Mouse (Mus musculus) limb, embryonic 10.5 days (tissue): Measurements from ENCODE around the gene Ptprq. TPM values are rescaled to one million over a fixed set of nuclear protein-coding genes. Genes with fewer than 3 reads are reported as not detected.

ENCODE experiments used
- DNase-seq: peaks from one replicate; pipeline ENCODE4 v3.0.0-alpha.2; 2017; ENCODE audit warnings: low spot score
- H3K27ac ChIP-seq: fragments of 300-500 bp; sonication (generic); 2 replicates; pipeline ENCODE4 v1.5.1; 2016; ENCODE audit warnings: mild to moderate bottlenecking
- H3K27me3 ChIP-seq: fragments of 300-500 bp; sonication (generic); 2 replicates; pipeline ENCODE4 v1.6.1; 2016; ENCODE audit warnings: low read depth, mild to moderate bottlenecking; ENCODE audit not compliant: poor library complexity, severe bottlenecking
- H3K36me3 ChIP-seq: fragments of 300-500 bp; sonication (generic); 2 replicates; pipeline ENCODE4 v1.6.1; 2016; ENCODE audit warnings: mild to moderate bottlenecking, moderate library complexity
- H3K4me1 ChIP-seq: fragments of 300-500 bp; sonication (generic); 2 replicates; pipeline ENCODE4 v1.6.1; 2016
- H3K4me3 ChIP-seq: fragments of 300-500 bp; sonication (generic); 2 replicates; pipeline ENCODE4 v1.5.1; 2016; ENCODE audit warnings: mild to moderate bottlenecking, moderate library complexity
- H3K9me3 ChIP-seq: fragments of 300-500 bp; sonication (generic); replicated peaks from 2 replicates; pipeline ENCODE4 v1.6.1; 2016; ENCODE audit warnings: mild to moderate bottlenecking
- WGBS: fragments of 180-500 bp; shearing (Covaris S2); methylation state at CpG from one replicate; pipeline ENCODE4 v1.1.7; 2016; 5-methylcytosine and 5-hydroxymethylcytosine counted together
- polyA plus RNA-seq: library from polyadenylated mRNA; unstranded; fragments of >200 nt; fragmentation: Nextera tagmentation; extraction: Ambion mirVana; gene quantifications from 2 replicates; pipeline ENCODE4 v1.2.1, GENCODE M21; 2016

Ptprq gene
- 0.09 and 0.11 TPM in 2 replicates for polyA plus RNA-seq

DNA sequence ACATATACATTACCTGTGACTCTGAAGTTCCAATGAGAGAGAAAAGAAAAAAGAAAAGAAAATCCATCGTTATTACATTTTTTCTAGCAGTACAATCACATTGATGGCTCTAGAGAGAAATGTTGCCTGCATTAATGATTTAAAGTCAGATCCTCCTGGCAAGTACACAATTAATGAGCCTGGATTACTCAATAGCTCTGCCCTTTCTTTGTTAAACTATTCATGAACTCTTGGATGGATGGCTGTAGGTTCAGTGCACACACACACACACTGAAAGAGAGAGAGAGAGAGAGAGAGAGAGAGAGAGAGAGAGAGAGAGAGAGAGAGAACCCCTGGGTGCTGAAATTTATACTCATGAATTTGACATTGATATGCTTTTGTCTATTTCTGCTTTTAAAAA, at the start of gene Ptprq:
Gene Ptprq (minus strand): TSS at position 246 of the 400 bp plus-strand sequence.
- Histone ChIP-seq H3K4me1 (no peaks in the 10 kb centered on the region), H3K4me3 (no peak within 1 kb of the TSS), H3K27ac (no peak within 1 kb of the TSS), H3K9me3 (no peaks in the 10 kb centered on the region), H3K36me3 (no peaks in the 10 kb centered on the region), H3K27me3 (no peaks in the 10 kb centered on the region)
- 75% methylated on average over 1 of the region's 1 CpGs for WGBS
- no peak for DNase-seq

DNA sequence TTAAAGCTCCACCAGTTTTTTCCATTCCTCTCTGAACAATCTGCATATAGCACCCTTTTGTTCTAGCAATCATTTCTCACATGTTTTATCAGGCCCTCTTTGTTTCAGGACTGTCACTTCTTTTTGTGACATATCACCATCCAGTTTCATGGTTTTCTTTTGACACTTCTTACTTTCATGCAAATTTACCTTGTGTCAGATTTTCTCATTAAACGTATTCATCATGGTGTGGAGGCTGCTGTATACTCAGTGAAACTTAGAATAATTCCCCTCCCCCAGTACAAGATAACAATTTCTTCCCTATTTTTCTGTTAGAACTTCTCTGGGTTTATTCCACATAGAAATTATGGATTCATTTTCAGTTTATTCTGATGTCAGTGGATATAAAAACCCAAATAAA, 39.8 kb upstream of the Ptprq start:
- H3K9me3 ChIP-seq, result no peaks in the 10 kb centered on the region
- H3K27me3 ChIP-seq, result no peaks in the 10 kb centered on the region
- no peak overlapping the region for H3K4me3 ChIP-seq
- WGBS, result 83% methylated on average over 1 of the region's 1 CpGs
- no peaks in the 10 kb centered on the region for H3K4me1 ChIP-seq
- H3K36me3 ChIP-seq, result no peaks in the 10 kb centered on the region
- no peak for DNase-seq
- no peak overlapping the region for H3K27ac ChIP-seq

DNA sequence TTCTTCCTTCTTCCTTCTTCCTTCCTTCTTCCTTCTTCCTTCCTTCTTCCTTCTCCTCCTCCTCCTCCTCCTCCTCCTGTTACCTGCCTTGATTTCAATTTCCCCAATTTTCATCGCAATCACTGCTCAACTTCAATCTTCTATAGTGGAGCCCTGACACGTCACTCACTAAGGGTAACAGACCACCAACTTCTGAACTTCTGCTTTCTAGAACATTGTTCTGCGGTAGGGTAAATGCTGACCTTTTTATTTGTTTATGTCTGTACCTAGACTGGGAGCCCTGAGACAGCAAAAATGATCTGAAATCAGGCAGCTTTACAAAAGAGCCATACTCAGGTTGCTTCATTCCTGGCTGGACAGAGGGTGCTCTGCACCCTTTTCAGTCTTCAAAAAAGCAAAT, 33.6 kb upstream of the Ptprq start:
- H3K9me3 ChIP-seq, result no peaks in the 10 kb centered on the region
- H3K27ac ChIP-seq, result no peak overlapping the region
- WGBS, result 93% methylated on average over 3 of the region's 3 CpGs
- DNase-seq, result no peak
- peaks cover 9% of the 10 kb centered on the region for H3K4me1 ChIP-seq
- H3K4me3 ChIP-seq, result no peak overlapping the region
- H3K36me3 ChIP-seq, result no peaks in the 10 kb centered on the region
- no peaks in the 10 kb centered on the region for H3K27me3 ChIP-seq

DNA sequence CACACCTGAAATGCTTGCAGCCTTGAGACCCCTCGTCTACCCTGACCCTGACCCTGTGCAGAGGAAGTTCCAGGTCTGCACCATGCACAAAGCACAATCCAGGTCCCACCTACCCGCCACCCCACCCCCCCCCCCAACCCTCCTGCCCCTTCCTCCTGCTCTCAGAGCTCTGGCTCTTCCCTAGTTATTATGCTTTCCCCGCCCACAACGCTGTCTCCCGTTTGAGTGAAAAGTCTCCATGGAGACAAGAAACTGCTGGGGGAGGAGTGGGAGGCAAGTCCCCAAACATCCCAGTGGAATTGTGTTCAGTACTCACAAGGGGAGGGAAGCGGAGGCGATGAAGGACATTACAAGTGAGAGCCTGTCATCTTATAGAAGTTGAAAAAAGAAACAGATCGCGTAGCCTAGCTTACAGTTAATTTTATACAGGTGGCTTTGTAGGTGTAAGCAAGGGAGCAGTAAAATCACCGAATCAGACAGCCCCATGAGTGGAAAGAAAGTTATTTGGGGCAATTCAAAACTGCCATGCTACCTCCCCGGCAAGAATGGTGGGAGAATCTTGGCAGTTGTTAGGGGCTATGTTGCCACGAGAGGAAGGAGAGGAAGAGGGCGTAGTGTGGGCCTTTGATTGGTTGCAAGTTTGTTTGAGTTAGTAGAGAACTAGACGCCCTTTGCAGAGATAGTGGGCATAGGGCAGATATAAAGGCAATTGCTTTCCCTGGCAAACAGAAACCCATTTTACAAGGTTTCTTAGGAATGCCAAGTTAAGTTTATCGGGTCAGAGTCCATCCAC, 32.7 kb upstream of the Ptprq start:
- peaks cover 9% of the 10 kb centered on the region for H3K4me1 ChIP-seq
- H3K4me3 ChIP-seq, result peak overlapping the region; percentile 10; the same call in 1 of the 2 replicates
- DNase-seq, result no peak
- no peaks in the 10 kb centered on the region for H3K27me3 ChIP-seq
- 37% methylated on average over 15 of the region's 15 CpGs for WGBS
- no peaks in the 10 kb centered on the region for H3K36me3 ChIP-seq
- H3K9me3 ChIP-seq, result no peaks in the 10 kb centered on the region
- no peak overlapping the region for H3K27ac ChIP-seq

DNA sequence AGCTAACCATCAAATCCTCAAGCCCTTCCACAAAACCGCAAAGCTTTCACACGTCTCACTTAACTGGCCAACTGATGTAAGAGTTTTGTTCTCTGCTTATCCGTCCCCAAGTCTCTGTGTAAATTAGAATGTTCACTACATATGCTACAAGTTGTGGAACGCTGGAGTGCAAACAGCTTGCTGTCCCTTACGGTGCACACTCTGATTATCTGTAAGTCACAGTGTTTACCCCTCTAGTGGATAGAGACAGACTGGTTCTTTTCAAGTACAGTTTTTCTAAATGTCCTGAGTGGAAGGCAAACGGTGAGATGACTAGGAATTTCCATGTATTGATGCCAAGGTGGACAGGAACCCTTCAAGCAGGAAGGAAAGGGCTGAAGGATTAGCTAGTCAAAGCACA, 32.1 kb upstream of the Ptprq start:
- no peak overlapping the region for H3K27ac ChIP-seq
- no peaks in the 10 kb centered on the region for H3K9me3 ChIP-seq
- no peak overlapping the region for H3K4me3 ChIP-seq

DNA sequence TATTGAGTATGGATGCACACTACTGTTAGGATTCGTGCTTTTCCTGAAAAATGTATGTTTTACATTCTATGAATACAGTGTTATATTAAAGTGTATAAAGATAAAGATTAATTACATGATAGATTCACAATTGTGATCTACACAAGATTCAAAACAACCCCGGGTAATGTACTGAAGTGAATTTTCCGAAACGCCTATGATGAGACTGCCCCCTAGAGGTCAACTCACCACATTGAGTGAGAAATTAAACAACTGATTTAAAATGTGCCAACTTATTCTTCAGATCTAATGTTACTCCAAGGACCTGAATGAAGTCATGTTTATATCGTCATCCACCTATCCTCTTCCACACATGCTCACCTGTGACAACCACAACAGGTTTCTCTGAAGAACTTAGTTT, 27.7 kb upstream of the Ptprq start:
- WGBS, result 23% methylated on average over 5 of the region's 5 CpGs
- H3K27ac ChIP-seq, result no peak overlapping the region
- peaks cover 9% of the 10 kb centered on the region for H3K4me1 ChIP-seq
- H3K9me3 ChIP-seq, result no peaks in the 10 kb centered on the region
- H3K36me3 ChIP-seq, result no peaks in the 10 kb centered on the region
- H3K4me3 ChIP-seq, result no peak overlapping the region
- no peak for DNase-seq
- no peaks in the 10 kb centered on the region for H3K27me3 ChIP-seq

More for the DNA sequence above, 32.1 kb upstream of the Ptprq start:
- WGBS, result 47% methylated on average over 6 of the region's 6 CpGs
- H3K27me3 ChIP-seq, result no peaks in the 10 kb centered on the region
- H3K4me1 ChIP-seq, result peaks cover 9% of the 10 kb centered on the region
- DNase-seq, result no peak
- no peaks in the 10 kb centered on the region for H3K36me3 ChIP-seq

DNA sequence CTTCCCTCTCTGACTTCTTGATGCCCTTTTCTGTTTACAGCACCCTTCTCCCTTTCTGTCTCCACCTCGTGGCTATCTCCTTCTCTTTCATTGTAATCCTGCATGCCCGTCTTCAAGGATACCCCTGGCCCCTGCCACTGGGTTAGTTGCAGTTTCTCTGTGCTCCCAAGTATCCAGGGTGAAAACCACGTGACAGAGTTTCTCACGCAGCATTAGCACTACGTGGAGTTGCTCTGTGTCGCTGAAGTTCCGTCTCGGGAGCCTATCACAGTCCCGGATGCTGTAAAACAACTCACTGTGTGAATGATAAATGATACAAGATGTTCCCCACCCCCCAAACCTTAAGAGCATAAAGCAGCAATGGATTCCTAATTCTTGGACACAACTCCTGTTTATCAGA, 26.9 kb upstream of the Ptprq start:
- no peaks in the 10 kb centered on the region for H3K36me3 ChIP-seq
- DNase-seq, result no peak
- H3K9me3 ChIP-seq, result no peaks in the 10 kb centered on the region
- no peak overlapping the region for H3K27ac ChIP-seq
- no peaks in the 10 kb centered on the region for H3K27me3 ChIP-seq
- 29% methylated on average over 9 of the region's 9 CpGs for WGBS
- H3K4me1 ChIP-seq, result 0 out of 2 replicates have a peak, but pooled peaks cover 2% of the 10 kb centered on the region
- H3K4me3 ChIP-seq, result no peak overlapping the region

DNA sequence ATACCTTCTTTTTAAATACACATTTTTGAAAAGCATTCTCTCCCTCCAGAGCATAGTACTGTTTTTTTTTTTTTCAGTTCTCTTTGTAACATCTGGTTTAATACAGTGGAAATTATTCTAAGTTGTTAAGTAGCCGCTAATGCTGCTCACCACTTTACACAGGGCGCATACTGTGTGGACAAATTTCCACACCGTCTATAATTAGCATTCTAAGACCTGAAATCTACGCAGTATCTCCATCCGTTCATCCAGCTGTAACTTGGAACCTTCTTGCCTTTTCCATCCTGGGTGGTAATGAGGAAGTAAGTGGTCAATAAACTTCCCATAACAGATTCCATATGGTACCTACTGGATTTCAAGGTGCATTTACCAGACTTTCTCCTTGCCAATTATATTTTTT, 20.0 kb upstream of the Ptprq start:
- Histone ChIP-seq H3K4me1 (peaks cover 2% of the 10 kb centered on the region; the same call in 1 of the 2 replicates), H3K27me3 (no peaks in the 10 kb centered on the region), H3K4me3 (no peak overlapping the region), H3K36me3 (no peaks in the 10 kb centered on the region), H3K9me3 (no peaks in the 10 kb centered on the region), H3K27ac (no peak overlapping the region)
- 70% methylated on average over 5 of the region's 5 CpGs for WGBS
- no peak for DNase-seq

DNA sequence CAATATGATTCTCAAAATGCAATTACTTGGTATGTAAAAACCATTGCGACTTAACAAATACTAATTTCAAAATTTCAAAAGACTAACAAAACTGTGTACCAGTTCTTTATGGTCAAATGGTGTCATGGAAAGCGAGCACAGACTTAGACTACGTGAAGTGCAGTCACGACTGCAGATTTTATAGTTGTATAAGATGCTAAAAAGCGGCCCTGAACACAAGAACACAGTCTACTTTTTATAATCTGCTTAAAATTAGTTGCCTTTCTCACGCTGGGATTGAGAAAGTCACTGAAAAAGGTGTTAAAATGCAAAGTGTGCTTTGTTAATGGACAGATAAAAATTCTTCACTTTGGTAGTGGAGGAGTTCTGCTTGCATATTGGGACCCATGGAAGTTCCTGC, 17.9 kb upstream of the Ptprq start:
- H3K27ac ChIP-seq, result no peak overlapping the region
- no peak for DNase-seq
- 84% methylated on average over 6 of the region's 6 CpGs for WGBS
- H3K4me1 ChIP-seq, result peaks cover 2% of the 10 kb centered on the region; the same call in 1 of the 2 replicates
- H3K36me3 ChIP-seq, result no peaks in the 10 kb centered on the region
- no peak overlapping the region for H3K4me3 ChIP-seq
- H3K27me3 ChIP-seq, result no peaks in the 10 kb centered on the region
- H3K9me3 ChIP-seq, result no peaks in the 10 kb centered on the region

DNA sequence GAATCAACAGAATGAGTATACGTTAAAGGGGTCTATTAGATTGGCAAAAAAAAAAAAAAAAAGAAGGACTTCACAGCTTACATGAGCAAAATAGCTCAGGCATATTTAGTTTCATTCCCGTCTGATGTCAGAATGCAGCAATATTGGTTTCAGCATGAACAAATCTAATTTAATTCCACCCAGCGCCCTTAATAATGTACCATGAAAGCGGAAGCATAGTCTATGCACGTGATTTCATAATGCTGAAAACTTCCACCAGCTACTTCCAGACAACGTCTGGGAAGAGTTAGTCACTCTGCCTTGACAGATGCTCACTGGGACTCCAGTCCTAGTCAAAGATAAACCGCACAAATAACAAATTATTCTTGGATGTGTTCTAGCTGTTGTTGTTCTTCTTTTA, 15.6 kb upstream of the Ptprq start:
- no peak for DNase-seq
- no peak overlapping the region for H3K4me3 ChIP-seq
- WGBS, result 84% methylated on average over 7 of the region's 7 CpGs

DNA sequence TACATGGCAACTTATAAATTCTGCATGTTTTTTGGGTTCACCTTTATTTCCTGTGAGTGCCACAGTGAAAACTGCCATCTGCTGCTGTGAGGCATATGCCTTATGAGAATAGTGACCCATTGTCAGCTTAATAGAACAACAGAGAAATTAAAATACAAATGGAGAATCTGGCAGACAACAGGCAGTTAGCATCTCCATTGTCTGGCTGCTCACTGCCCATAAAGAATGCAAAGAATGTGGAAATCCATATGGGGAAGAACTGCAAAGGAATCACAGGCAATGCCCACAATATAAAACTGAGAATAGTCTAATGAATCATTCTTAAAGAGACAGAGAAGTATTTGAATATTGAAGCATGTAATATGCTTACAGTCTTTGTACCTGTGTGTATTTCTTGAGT, 14.5 kb upstream of the Ptprq start:
- no peaks in the 10 kb centered on the region for H3K9me3 ChIP-seq
- H3K4me3 ChIP-seq, result no peak overlapping the region
- no peaks in the 10 kb centered on the region for H3K4me1 ChIP-seq
- no peaks in the 10 kb centered on the region for H3K27me3 ChIP-seq
- no peak for DNase-seq
- H3K36me3 ChIP-seq, result no peaks in the 10 kb centered on the region
- H3K27ac ChIP-seq, result no peak overlapping the region

More for the DNA sequence above, 15.6 kb upstream of the Ptprq start:
- H3K27me3 ChIP-seq, result no peaks in the 10 kb centered on the region
- peaks cover 2% of the 10 kb centered on the region; the same call in 1 of the 2 replicates for H3K4me1 ChIP-seq
- no peaks in the 10 kb centered on the region for H3K36me3 ChIP-seq
- no peaks in the 10 kb centered on the region for H3K9me3 ChIP-seq
- no peak overlapping the region for H3K27ac ChIP-seq

DNA sequence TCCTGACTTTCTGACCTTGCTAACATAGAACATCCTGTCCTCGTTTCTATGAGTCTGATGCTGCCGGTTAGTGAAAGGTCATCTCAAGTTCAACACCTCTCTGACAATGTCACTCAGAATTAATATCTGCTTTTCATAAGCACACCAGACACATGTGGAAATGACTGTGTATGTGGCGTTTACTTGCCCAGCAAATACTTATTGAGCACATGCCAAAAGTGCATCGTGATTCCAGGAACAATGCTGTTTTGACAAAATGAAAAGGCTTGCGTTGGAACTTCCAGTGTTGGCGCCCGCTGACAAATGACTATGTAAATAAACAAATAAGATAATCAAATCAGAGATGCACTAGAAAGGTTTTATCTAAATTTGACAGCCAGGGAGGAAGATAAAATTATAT, 5.8 kb upstream of the Ptprq start:
- no peaks in the 10 kb centered on the region for H3K27me3 ChIP-seq
- 74% methylated on average over 7 of the region's 7 CpGs for WGBS
- DNase-seq, result no peak
- no peak overlapping the region for H3K27ac ChIP-seq
- H3K9me3 ChIP-seq, result no peaks in the 10 kb centered on the region
- no peak overlapping the region for H3K4me3 ChIP-seq
- H3K4me1 ChIP-seq, result no peaks in the 10 kb centered on the region
- no peaks in the 10 kb centered on the region for H3K36me3 ChIP-seq

DNA sequence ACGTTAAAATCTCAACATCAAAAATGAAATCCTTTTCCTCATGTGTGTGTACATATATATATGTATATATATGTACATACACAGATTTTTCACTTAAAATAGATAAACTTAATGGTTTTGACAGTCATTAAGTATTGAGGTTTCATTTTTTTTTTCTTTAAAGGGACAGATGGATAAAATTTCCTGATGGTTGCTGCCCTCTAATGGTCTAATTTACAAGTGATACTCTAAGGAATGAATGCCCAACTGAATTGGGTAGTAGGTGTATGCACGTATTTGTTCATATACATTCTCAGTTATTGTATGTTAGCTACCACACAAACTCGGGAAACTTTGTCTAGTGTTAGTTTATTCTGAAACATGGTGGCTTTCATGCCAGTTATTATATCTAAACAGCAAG, 15.4 kb downstream of the Ptprq start:
- H3K27me3 ChIP-seq, result no peaks in the 10 kb centered on the region
- no peaks in the 10 kb centered on the region for H3K9me3 ChIP-seq
- WGBS, result 53% methylated on average over 3 of the region's 3 CpGs
- H3K4me3 ChIP-seq, result no peak overlapping the region
- no peak for DNase-seq
- H3K4me1 ChIP-seq, result no peaks in the 10 kb centered on the region
- no peaks in the 10 kb centered on the region for H3K36me3 ChIP-seq
- no peak overlapping the region for H3K27ac ChIP-seq

DNA sequence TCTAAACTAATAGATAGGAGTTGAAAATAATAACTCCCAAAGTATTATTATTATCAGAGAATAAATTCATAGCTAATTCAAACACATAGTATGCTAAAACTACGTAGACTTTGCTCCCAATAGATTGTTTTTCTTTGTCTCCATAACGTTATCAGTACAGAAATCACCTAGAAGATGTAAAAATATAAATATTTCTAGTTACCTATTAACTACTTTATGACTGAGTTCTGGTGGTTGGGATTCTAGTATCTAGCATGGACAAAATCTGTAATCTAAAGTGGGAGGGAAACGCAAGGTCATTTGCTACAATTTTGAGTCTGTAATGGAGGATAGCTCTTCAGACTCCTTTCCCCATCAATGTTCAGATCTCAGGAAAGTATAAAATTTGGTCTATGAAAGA, 18.9 kb downstream of the Ptprq start:
- Histone ChIP-seq H3K27ac (no peak overlapping the region), H3K36me3 (no peaks in the 10 kb centered on the region), H3K4me3 (no peak overlapping the region), H3K27me3 (no peaks in the 10 kb centered on the region), H3K4me1 (no peaks in the 10 kb centered on the region), H3K9me3 (no peaks in the 10 kb centered on the region)
- WGBS, result 92% methylated on average over 3 of the region's 3 CpGs
- DNase-seq, result no peak
